Mouse (Mus musculus) embryo, embryonic 9.5 days (tissue): ENCODE measurements at regions not wholly inside any gene's neighbourhood (a gene's known extent, or its start where the extent isn't known, plus 50 kb on each side); places are given as distances from the start of the nearest gene placed in this dataset.

ENCODE experiments used
- DNase-seq: peaks from one replicate; pipeline ENCODE4 v3.0.0-alpha.2; 2017; ENCODE audit errors: extremely low spot score

DNA sequence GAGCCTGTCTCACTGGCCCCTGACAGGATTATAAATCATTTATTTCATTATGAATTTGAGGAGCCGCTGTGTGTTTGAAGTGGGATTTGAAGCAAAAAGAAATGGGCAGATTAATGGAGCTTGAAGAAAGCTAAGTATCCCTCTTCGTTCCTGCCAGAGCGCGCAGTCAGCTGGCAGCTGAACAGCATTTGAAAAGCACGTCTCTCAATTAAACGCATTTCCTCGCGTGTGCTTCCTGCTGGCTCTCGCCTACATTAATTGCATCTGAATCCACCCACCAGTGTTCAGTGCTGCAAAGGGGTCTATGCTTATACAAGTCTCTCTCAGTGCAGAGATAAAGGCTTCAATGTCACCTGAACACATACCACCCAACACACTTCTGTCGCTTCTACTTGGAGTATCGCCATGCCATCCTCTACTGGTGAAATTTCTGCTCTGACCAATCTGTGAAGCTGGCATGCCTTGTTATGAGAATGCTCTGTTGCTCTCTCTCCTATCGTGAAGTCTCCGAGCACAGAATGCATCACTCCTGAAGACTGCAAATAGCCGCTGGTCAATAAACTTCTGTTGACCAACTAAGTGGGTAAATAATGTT, 235.3 kb downstream of the Mycn start:
- DNase-seq, result no peak

GRCm38 (mm10) chr12:12701735-12702134, 240.0 kb downstream of the Mycn start:
- DNase-seq, result no peak

DNA sequence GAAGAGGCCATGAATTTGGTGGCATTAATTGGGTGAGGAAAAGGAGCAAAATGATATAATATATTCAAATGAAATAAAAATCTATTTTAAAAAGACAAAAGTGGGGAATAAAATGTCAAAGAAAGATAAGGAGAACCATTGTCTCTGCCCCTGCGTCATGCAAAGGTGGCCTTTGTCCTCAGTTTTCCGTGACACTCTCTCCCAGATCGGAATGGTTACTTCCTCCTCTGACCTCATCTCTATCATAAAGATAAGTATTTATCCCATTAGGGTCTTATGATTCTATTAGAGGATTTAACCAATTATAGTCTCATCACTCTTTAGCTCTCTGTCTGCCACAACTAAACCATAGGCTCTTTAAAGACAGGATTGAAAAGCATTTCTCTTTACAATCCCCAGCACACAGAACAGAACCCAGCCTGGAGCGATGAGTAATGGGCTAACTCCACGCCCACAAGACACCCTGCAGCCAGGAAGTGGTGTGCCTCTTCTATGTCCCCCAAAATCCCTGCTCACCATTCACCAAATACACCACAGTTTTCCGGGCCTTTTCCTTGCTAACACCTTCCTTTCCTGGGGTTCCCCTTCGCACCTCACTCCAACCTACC, 240.6 kb downstream of the Mycn start:
- DNase-seq, result no peak

DNA sequence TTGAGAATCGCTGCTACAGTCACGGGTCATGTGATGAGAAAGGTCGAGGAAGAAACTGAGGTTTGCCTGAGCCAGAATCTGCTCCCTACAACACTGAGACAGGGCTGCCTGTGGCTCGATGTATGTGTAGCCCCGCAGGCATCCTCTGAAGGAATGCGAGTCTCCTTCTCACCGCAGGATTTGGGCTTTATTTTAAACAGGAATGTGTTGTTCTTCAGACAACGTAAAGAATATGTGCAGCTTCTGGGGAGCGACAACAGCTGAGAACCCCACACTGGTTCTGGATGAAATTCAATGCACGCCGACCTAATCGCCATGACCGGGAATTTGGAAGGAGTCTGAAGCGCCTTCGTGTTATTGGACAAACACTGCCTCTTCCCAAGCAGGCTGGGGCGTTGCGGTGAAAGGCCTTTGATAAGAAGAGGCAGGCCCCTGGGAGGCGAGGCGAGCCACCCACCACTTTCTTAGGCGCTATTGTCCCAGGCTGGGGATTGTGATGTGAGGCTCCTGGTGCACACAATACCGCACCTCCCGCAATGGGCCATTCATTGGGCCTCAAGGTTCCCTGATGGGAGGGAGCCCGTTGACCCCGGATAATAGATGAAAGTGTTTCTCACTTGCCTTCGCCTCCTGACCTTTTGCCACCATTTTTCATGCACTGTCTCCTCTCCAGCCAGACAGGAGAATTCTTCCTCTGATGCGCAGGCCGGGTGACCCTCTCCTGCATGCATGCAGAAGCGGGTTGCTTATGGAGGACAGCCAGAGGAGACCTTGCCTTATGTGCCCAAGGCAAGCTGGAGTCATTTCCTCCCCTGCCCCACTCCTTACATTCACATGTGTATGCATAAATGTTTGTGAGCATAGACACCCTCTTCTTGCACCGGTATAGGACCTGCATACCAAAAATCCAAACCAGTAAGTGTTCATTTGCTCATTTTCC, 247.6 kb downstream of the Mycn start:
- peak; percentile 83 for DNase-seq

GRCm38 (mm10) chr12:12687376-12687775, 254.3 kb downstream of the Mycn start:
- no peak for DNase-seq

- DNase-seq, result peak; percentile 21
Observed at GRCm38 (mm10) chr12:12685217-12685522, 256.5 kb downstream of the Mycn start.

GRCm38 (mm10) chr12:12684481-12685216, 257.1 kb downstream of the Mycn start:
- DNase-seq, result no peak

DNA sequence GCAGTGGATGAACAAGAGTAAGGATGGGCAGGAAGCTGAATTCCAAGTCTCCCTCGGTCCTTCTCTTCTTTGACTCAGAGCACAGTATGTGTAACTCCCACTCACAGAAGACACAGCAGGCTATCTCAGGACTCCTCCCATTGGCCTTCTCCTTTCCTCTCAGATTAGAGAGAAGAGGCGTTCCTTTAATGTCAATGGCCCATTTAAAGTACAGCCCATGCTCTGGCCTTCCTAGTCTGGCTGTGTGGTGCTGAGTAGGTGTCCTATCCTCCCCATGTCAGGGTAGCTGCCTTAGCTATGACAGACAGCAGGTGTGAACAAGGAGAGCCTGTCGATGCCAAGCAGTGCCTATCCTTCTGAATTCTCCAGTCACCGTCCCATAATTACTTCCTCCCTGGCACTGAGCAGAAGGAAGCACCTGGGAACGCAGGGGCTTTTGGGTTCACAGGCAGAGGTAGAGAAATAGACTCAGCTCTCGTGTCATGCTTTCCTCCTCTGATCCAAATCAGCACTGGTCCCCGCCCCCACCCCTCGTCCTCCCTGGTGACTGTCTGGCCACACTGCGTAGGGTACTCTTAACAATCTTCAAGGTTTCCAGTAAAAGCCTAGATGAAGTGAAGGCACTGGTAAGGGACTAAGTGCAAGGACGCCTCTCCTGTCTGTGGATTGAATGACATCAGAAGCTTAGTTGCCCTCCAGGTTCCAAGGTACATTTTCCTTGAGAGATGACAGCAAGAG, 257.8 kb downstream of the Mycn start:
- DNase-seq, result no peak

- peak; percentile 70 for DNase-seq
Observed at GRCm38 (mm10) chr12:12681101-12681500, 260.6 kb downstream of the Mycn start.

DNA sequence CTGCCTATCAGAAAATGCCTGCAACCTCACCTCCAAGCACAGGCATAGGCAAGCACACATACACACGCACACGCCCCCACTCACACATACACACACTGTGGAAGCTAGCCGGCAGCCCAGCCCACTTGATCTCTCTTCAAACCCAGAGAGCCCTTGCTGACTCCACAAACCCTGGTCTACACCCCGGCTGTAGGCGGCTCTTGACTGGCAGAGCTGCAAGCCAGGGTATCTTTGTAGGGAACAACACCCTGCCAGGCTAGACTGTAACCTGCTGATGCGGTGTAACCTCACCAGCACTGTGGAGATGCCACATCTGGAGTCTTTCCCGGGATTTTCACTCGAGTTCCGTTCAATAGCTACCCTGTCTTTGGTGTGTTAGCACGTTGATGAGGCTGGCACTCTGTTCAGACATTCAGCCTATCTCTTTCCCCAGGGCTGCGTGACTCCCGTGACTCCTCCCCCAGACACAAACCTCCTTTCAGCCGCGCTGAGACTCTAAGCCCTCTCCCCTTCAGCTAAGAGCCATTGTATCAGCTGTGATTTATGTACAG, 261.3 kb downstream of the Mycn start:
- DNase-seq, result peak; percentile 79

- no peak for DNase-seq
Observed at GRCm38 (mm10) chr12:12676676-12677075, 265.0 kb downstream of the Mycn start.

DNA sequence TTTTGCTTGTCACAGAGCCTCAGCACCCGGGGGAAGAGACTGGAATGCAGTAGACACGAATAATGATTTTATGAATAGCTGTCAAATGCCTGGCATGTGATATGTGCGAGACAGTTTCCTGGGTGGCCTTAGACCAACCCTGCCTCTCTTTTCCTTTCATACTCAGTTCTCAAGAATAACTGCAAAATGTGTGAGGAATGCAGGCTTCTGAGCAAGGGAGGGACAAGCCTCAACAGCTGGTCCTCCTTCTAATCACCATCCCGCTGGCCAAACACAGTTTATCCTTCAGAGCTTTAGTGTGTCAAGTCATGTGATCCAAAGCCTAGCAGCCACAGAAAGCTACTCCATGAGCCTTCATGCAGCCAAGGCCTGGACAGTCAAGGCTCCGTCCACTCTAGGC, 271.8 kb downstream of the Mycn start:
- no peak for DNase-seq

GRCm38 (mm10) chr12:12668919-12669318, 272.8 kb downstream of the Mycn start:
- DNase-seq, result no peak

- no peak for DNase-seq
Observed at GRCm38 (mm10) chr12:12655611-12656010, 286.1 kb downstream of the Mycn start.

DNA sequence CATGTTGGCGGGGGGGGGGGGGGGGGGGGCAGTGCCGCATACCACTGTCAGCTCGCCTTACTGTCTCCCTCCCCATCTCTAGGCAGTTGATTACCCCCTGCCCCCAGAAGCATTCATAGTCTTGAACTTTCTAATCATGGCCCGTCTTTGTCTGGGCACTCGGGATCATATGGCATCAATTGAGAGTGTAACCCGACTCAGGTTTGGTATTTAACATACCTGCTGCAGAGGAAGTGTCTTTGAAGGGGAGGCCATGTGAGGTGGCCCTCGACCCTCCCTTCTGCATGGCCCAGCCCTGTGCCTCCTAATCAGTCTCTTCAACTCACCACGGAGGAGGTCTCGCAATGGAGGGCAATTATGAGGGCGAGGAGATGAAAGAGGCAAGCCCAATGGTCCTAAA, 286.5 kb downstream of the Mycn start:
- peak; percentile 31 for DNase-seq

GRCm38 (mm10) chr12:12652361-12652760, 289.4 kb downstream of the Mycn start:
- DNase-seq, result no peak

- DNase-seq, result no peak
Observed at GRCm38 (mm10) chr12:12650309-12650708, 291.4 kb downstream of the Mycn start.

DNA sequence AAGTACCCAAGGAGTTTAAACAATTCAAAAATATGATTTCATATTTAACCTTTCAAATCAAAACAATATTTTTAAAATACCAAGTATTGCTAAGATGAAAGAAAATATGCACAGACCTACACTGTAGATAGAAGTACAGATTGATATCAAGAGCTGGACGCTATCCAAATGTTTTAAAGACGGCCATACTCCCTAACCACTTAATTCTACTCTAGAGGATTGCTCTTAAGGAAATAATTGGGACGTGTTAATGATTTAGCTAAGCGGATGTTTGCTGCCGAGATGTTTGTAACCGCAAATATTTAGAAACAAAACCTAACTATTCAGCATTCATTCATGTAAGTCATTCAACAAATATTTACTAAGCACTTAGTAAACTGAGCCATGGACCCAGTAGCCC, 294.2 kb downstream of the Mycn start:
- no peak for DNase-seq

DNA sequence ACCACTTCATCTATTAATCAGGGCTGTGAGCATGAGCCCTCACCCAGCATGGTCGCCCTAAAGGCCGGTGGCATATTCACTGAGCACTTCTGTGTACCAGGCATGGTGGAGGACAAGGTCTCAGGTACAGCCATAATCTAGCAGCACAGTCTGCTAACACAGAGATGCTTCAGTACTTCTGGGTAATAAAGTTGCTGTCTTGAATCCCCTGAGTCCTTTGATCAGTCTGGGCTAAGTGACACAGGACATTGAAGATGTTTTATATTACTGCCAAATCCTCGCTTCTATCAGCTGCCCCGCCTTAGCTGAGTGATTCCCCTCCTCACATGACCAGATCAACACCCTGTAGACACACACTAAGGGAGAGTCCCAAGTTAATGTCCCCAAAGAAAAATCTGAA, 296.5 kb downstream of the Mycn start:
- no peak for DNase-seq

DNA sequence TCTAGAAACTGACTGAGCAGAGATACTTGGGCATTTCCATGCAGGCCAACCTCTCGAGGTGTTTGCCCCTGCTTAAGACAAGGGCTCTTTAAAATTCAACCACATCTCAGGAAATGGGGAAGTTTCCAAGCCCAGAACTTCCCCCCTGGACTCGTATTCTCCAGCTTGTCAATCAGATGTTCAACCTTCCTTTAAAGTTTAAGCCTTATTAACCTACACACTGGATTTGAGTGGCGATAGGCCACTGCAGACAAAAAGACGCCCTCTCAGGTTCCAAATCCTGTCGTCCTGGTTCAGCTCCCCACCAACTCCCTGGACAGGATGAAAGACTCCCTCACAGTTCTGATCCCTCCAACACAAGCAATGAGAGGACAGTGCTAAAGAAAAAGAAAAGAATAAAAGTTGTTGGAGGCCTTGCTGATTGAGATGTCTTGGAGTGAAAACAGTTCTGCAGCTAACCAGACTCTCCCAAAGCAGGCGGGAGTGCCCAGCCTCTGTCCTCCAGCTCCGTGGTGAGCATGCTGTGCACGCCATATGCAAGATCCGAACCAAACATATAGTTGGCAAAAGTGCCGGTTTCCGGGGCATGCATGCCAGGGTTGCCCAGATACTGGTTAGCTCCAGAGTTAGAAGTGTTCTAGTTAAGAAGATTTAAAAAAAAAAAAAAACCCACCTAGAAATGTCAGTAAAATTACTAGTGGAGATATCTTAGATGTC, 298.3 kb downstream of the Mycn start:
- peak; percentile 27 for DNase-seq

DNA sequence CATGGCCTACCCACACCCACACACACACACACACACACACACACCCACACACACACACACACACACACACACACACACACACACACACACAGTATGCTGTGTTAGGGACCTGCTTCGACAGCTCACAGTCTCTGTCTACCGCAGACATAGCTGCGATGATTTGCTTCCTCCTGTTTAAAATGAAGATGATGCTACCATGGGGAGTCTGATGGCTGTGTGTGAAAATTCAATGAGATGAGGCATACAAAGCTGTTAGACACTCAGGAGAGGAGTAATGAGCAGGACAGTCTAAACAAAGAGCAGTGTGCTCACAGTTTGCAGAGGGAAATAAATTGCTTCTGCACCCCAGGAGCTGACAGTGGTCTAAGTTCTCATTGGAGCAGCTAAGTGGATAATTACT, 306.4 kb downstream of the Mycn start:
- no peak for DNase-seq
